Mouse (Mus musculus): ENCODE data around the gene Pip4k2a. TPM values are rescaled to one million over a fixed set of nuclear protein-coding genes. Genes with fewer than 3 reads are reported as not detected.

Pip4k2a gene
- polyA plus RNA-seq, 1 experiment from 2014 or later = 10.7 TPM

DNA sequence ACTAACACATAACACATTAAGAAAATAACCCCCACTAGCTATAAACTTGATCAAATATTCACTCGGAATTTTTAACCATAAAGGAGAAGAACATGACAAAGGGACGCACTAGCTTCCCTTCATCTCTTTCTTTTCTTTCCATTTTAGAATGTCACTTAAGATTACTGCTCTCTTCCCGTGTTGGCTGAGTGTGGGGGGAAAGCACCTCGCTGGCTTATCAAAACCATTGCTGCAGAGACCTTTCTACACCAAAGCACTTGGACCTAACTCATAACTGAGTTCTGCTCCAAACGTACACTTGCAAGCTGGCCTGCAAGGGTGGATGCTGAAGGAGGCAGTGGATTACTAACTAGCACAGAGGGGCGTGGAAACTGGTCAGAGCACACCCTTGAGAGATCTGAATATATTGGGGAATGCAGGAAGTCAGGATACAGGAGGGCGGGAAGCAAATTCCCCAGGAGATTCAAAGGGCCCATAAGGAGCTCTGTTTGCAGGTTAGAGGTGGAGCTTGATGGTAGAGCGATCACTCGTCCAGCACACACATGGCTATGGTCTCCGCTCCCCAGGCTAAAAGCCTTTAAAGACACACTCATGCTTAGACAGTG, 20.6 kb downstream of the Pip4k2a start:
- H3K4me3 ChIP-seq = no peak overlapping the region
- 82% methylated on average over 10 of the region's 10 CpGs for WGBS
- no peaks in the 10 kb centered on the region for H3K27me3 ChIP-seq
- no peak for ATAC-seq (ENCODE audit: low FRiP score, low read depth)
- no peak overlapping the region for H3K4me2 ChIP-seq (replicated peaks)
- peaks cover 4% of the 10 kb centered on the region; the same call in 1 of the 2 replicates for H3K4me1 ChIP-seq
- H3K36me3 ChIP-seq = no peaks in the 10 kb centered on the region
- no peak overlapping the region for H3K27ac ChIP-seq (replicated peaks)
- H3K9me3 ChIP-seq = peaks cover 6% of the 10 kb centered on the region; the same call in 1 of the 2 replicates
- no peak overlapping the region for H3K9ac ChIP-seq (replicated peaks)

DNA sequence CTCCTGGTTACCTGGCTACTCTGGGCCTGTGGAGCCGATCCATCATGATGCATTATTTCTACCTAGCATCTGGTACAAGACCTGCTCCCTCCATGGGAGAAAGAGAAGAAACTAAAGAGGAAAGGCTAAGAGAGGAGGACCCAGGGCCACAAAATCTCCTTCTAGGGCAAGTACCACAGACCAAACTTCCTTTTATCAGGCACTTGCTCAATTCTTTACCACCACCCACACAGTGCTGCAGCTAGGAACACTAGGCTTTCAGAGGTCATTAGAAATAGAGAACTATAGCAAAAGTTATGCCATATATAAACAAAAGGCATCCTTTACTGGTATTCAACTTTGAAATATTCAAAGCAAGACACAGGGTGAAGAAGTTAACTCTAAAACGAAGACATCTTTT, 21.8 kb downstream of the Pip4k2a start:
- Histone ChIP-seq H3K4me2 (replicated peaks) (no peak overlapping the region), H3K27me3 (no peaks in the 10 kb centered on the region), H3K9me3 (peaks cover 6% of the 10 kb centered on the region; the same call in 1 of the 2 replicates), H3K4me3 (no peak overlapping the region), H3K27ac (replicated peaks) (no peak overlapping the region), H3K36me3 (no peaks in the 10 kb centered on the region), H3K4me1 (peaks cover 4% of the 10 kb centered on the region; the same call in 1 of the 2 replicates), H3K9ac (replicated peaks) (no peak overlapping the region)
- WGBS = 87% methylated on average over 2 of the region's 2 CpGs
- ATAC-seq (ENCODE audit: low FRiP score, low read depth) = no peak

DNA sequence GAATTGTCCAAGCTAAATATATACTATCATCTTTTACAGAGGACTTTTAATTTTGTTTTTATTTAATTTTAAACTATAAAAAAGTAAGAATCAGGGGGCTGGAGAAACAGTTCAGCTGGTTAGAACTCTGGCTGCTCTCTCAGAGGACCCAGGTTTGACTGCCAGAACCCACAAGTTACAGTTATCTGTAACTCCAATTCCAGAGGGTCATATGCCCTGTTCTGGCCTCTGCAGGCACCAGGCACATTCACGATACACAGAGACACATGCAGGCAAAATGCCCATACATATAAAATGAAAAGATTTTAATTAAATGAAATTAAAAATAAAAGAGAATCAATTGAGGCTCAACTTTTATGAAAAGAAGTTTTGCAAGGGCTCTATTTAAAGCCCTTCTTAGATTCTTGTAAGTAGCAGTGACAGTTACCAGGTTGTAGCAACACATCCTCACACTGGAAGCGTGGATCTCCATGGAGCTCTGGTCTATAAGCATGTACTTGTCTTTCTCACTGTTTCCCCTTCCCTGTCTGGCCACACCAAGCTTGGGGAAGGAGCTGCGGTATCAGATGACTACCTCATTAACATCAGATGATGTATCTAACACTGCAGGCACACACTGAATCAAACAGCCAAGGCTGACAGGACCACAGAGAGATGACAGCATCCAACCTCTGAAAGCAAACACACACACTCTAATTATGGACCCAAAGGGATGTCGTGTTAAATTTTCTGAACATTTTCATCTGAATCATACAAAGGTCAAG, 22.9 kb downstream of the Pip4k2a start:
- ATAC-seq (ENCODE audit: low FRiP score, low read depth) = no peak
- 55% methylated on average over 4 of the region's 4 CpGs for WGBS

DNA sequence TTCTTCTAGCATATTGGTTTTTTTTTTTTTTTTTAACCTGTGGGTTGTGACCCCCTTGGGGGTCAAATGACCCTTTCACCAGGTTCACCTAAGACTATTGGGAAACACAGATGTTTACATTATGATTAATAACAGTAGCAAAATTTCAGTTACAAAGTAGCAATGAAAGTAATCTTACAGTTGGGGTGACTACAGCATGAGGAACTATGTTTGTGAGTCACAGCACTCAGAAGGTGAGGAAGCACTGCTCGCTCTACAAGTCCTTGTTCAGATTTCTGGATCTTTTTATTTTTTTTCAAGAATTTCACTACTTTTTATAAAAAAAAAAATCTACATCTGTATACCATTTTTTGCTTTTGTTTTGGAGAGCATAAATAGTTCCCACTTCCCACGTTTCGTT, 26.4 kb downstream of the Pip4k2a start:
- Histone ChIP-seq H3K4me1 (peaks cover 4% of the 10 kb centered on the region; the same call in 1 of the 2 replicates), H3K36me3 (no peaks in the 10 kb centered on the region), H3K9ac (replicated peaks) (no peak overlapping the region), H3K4me3 (no peak overlapping the region), H3K27ac (replicated peaks) (no peak overlapping the region), H3K4me2 (replicated peaks) (no peak overlapping the region), H3K9me3 (peaks cover 6% of the 10 kb centered on the region; the same call in 1 of the 2 replicates), H3K27me3 (no peaks in the 10 kb centered on the region)
- WGBS = 93% methylated on average over 3 of the region's 3 CpGs
- no peak for ATAC-seq (ENCODE audit: low FRiP score, low read depth)

More for the DNA sequence above, 22.9 kb downstream of the Pip4k2a start:
- H3K27me3 ChIP-seq = no peaks in the 10 kb centered on the region
- peaks cover 6% of the 10 kb centered on the region; the same call in 1 of the 2 replicates for H3K9me3 ChIP-seq
- H3K4me1 ChIP-seq = peaks cover 4% of the 10 kb centered on the region; the same call in 1 of the 2 replicates
- H3K27ac ChIP-seq (replicated peaks) = no peak overlapping the region
- H3K4me3 ChIP-seq = no peak overlapping the region
- no peak overlapping the region for H3K9ac ChIP-seq (replicated peaks)
- no peaks in the 10 kb centered on the region for H3K36me3 ChIP-seq
- no peak overlapping the region for H3K4me2 ChIP-seq (replicated peaks)

DNA sequence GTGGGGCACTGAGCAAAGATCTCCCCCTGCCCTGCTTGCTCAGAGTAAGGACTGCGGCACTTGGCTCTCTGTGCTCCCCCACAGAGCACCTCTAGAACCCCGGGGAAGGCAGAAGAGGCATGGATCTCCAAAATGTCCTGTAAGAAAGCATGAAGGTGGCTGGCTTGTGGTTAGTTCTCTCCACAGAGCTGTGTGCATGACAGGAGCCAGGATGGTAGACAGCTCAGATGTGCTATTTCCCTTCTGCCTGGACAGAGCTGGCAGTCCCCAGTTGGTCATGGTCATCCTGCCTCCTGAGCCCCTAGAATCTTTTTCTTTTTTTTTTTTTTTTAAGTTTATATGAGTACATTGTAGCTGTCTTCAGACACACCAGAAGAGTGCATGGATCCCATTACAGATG, 27.5 kb downstream of the Pip4k2a start:
- H3K9me3 ChIP-seq = peaks cover 6% of the 10 kb centered on the region; the same call in 1 of the 2 replicates
- WGBS = 89% methylated on average over 2 of the region's 2 CpGs

DNA sequence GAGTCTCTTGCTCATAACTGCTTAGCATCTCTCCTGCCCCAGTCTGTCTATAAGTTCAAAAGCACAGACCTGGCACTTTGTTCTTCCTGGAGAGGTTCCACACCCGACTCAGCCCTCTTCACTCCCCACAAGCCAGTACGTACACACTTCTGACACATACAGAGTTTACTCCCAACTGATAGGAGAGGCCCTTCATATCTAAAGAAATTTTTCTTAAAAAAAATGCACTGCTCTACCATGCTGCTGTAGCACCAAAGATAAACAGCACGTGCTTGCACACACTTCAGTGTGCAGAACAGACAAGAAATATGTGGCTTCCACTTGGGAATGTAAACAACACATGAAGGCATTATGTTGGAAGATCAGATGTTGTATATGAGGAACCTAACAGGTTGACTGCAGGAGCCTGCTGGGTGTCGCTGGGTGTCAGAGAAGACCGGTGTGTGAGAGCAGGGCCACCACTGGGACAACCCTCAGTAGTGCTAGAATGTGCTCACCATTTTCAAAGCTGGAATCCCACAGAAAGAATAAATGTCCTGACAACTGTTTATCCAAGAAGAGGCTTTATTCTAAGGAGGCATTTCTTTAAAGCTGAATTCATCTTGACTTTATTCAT, 28.8 kb downstream of the Pip4k2a start:
- no peaks in the 10 kb centered on the region for H3K27me3 ChIP-seq
- no peak overlapping the region for H3K4me3 ChIP-seq
- H3K4me2 ChIP-seq (replicated peaks) = no peak overlapping the region
- no peak overlapping the region for H3K9ac ChIP-seq (replicated peaks)
- 85% methylated on average over 5 of the region's 5 CpGs for WGBS
- no peaks in the 10 kb centered on the region for H3K4me1 ChIP-seq
- no peaks in the 10 kb centered on the region for H3K36me3 ChIP-seq
- no peak for ATAC-seq (ENCODE audit: low FRiP score, low read depth)
- no peak overlapping the region for H3K27ac ChIP-seq (replicated peaks)
- H3K9me3 ChIP-seq = peaks cover 6% of the 10 kb centered on the region; the same call in 1 of the 2 replicates

More for the DNA sequence above, 27.5 kb downstream of the Pip4k2a start:
- Histone ChIP-seq H3K9ac (replicated peaks) (no peak overlapping the region), H3K36me3 (no peaks in the 10 kb centered on the region), H3K27me3 (no peaks in the 10 kb centered on the region), H3K4me3 (no peak overlapping the region), H3K27ac (replicated peaks) (no peak overlapping the region), H3K4me1 (peaks cover 3% of the 10 kb centered on the region; the same call in 1 of the 2 replicates), H3K4me2 (replicated peaks) (no peak overlapping the region)
- no peak for ATAC-seq (ENCODE audit: low FRiP score, low read depth)

DNA sequence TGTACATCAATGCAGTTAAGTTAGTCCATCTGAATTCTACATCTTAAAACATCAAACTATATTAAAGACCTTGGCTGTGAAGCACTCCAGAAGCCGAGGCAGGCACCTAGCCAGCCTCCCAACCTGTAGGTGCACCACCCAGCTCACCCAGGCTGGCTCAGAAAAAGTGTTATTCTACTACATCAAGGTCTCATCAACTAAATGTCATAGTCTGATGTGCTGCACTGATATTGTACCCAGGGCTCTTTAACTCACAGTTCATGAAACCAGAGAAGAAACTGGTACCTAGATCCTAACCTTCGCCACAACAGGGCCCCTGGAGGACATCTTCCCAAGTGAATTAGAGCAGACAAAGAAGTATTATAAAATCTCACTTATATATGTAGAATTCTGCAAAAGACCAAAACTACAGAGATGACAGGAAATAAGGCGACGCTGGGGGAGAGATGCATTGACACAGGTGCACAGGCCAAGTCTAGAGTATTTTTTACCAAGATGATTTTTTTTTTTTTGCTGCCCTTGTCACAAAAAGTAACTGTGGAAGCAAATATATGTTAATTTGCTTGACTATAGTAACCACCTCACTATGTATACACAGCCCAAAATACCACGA, 30.4 kb downstream of the Pip4k2a start:
- Histone ChIP-seq H3K4me2 (replicated peaks) (no peak overlapping the region), H3K4me1 (no peaks in the 10 kb centered on the region), H3K36me3 (no peaks in the 10 kb centered on the region), H3K27me3 (no peaks in the 10 kb centered on the region), H3K9me3 (peaks cover 2% of the 10 kb centered on the region; the same call in 1 of the 2 replicates), H3K27ac (replicated peaks) (no peak overlapping the region), H3K4me3 (no peak overlapping the region), H3K9ac (replicated peaks) (no peak overlapping the region)
- no peak for ATAC-seq (ENCODE audit: low FRiP score, low read depth)
- 95% methylated on average over 5 of the region's 5 CpGs for WGBS

DNA sequence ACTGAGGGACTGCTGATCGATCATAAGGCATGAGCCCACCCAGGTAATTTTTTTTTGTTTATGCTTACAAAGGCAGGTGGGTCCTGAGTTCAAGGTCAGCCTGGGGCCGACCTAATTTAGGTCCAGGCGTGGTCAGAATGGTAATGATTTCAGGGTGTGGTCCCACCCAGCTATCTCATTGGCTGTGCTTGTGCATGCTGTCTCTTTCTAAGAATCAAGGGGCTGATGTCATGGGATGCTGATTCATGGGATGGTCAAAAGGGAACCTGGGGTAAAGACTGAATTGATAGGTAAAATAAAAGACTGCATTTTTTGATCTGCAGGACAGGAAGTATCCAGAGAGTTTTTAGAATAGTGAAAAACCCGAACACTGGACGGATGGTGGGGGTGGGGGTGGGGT, 31.4 kb downstream of the Pip4k2a start:
- WGBS = 87% methylated on average over 5 of the region's 5 CpGs
- Histone ChIP-seq H3K4me1 (no peaks in the 10 kb centered on the region), H3K27ac (replicated peaks) (no peak overlapping the region), H3K9me3 (no peaks in the 10 kb centered on the region), H3K36me3 (no peaks in the 10 kb centered on the region), H3K4me2 (replicated peaks) (no peak overlapping the region), H3K27me3 (no peaks in the 10 kb centered on the region), H3K9ac (replicated peaks) (no peak overlapping the region), H3K4me3 (no peak overlapping the region)
- no peak for ATAC-seq (ENCODE audit: low FRiP score, low read depth)

DNA sequence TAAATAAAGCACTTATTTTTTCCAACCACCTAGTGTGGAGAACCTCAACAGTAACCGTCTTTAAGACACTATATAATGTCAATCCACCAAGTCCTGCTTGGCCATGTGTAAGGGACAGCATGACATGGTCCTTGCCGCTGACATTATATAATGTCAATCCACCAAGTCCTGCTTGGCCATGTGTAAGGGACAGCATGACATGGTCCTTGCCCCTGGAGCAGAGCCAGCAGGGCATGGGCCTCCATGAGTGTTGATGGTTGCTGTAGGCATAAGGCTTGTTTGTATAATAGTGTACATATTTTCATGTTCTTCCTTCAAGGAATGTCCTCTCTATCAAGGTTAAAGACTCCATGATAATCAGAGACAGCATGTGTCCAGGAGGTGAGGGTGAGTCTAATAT, 32.0 kb downstream of the Pip4k2a start:
- ATAC-seq (ENCODE audit: low FRiP score, low read depth) = no peak
- 95% methylated on average over 2 of the region's 2 CpGs for WGBS
- Histone ChIP-seq H3K4me1 (no peaks in the 10 kb centered on the region), H3K9me3 (no peaks in the 10 kb centered on the region), H3K27me3 (no peaks in the 10 kb centered on the region), H3K4me2 (replicated peaks) (no peak overlapping the region), H3K27ac (replicated peaks) (no peak overlapping the region), H3K4me3 (no peak overlapping the region), H3K36me3 (no peaks in the 10 kb centered on the region), H3K9ac (replicated peaks) (no peak overlapping the region)

DNA sequence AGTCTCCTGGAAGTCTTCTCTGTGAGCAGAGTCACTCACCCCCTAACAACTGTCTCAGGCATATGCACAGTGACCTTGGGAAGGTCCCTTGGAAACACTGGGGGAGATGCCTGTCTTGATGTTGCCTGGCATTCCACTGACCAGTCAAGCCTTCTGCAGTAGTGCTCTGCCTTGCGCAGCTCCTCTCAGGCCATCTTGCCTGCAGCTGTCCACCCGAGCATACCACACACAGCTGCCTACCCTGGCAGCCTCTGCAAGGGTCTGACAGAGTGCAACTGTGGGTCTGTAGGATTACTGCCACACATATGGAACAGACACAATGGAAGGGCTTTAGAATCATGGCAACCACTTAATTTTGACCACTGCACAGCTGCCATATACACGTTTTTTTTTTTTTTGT, 32.8 kb downstream of the Pip4k2a start:
- H3K9me3 ChIP-seq = no peaks in the 10 kb centered on the region
- H3K27ac ChIP-seq (replicated peaks) = no peak overlapping the region
- no peaks in the 10 kb centered on the region for H3K27me3 ChIP-seq
- no peak for ATAC-seq (ENCODE audit: low FRiP score, low read depth)
- H3K4me2 ChIP-seq (replicated peaks) = no peak overlapping the region
- peaks cover 6% of the 10 kb centered on the region; the same call in 1 of the 2 replicates for H3K4me1 ChIP-seq
- WGBS = 81% methylated on average over 3 of the region's 3 CpGs
- no peaks in the 10 kb centered on the region for H3K36me3 ChIP-seq
- H3K9ac ChIP-seq (replicated peaks) = no peak overlapping the region
- H3K4me3 ChIP-seq = no peak overlapping the region

DNA sequence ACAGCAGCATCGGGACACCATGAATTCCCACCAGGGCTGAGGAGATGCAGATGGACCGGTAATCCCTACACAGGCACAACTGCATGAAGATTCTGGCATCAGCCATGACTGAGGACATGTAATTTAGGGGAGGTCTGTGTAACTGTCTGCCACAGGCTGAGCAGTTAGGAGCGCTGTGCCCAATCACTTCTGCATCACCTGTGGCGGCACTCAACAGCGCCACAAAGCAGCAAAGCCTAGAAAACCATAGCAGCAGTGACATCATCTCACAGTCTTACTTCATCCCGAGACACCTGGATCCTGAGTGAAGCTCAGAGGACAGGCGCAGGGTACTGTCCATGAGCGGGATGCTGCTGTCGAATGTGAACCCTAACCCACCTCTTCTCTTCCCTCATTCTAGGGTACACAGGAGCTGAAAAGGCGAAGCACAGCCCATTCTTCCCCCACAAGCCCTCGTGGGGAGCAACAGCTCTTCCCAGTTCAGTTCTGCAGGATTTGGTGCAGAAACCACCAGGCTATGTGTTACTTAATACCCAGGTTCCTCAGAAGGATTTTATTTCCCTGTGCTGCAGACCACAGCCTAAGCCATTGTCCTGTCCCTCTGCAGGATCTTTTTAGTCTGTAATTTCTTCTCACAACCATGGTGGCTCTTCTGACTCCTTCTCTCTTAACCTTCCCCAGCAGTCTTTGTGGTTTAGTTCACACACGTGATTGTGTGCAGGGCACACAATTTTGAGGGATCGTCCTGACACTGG, 34.5 kb downstream of the Pip4k2a start:
- H3K9me3 ChIP-seq = no peaks in the 10 kb centered on the region
- no peak for ATAC-seq (ENCODE audit: low FRiP score, low read depth)
- WGBS = 78% methylated on average over 13 of the region's 13 CpGs
- H3K9ac ChIP-seq (replicated peaks) = no peak overlapping the region
- H3K4me1 ChIP-seq = peaks cover 6% of the 10 kb centered on the region; the same call in 1 of the 2 replicates
- H3K36me3 ChIP-seq = no peaks in the 10 kb centered on the region
- no peak overlapping the region for H3K27ac ChIP-seq (replicated peaks)
- H3K4me2 ChIP-seq (replicated peaks) = no peak overlapping the region
- no peaks in the 10 kb centered on the region for H3K27me3 ChIP-seq
- H3K4me3 ChIP-seq = no peak overlapping the region
